Mouse (Mus musculus) lung, adult 2 months (tissue): ENCODE results near the gene Suclg1.

Experiments used
- CTCF ChIP-seq: fragments of 200-500 bp; IDR thresholded peaks from 2 replicates; pipeline ENCODE4 v1.5.1; 2011; ENCODE audit warnings: mild to moderate bottlenecking, low read length, control low read depth; ENCODE audit not compliant: insufficient read depth
- POLR2A ChIP-seq: fragments of 200-500 bp; IDR thresholded peaks from 2 replicates; pipeline ENCODE4 v1.6.1; 2011; ENCODE audit warnings: low read depth, mild to moderate bottlenecking, control low read depth, low read length, borderline replicate concordance; ENCODE audit errors: extremely low read depth

- TF ChIP-seq CTCF, result no peak
- no peak for TF ChIP-seq POLR2A
These were observed 37.1 kb upstream of the Suclg1 start for GRCm38 (mm10) chr6:73211036-73211435.
